Mouse (Mus musculus): ENCODE data around the gene Grin1. TPM values are rescaled to one million over a fixed set of nuclear protein-coding genes. Genes with fewer than 3 reads are reported as not detected.

Gene Grin1
- polyA plus RNA-seq (2016; fragmentation: Nextera tagmentation; extraction: Ambion mirVana) = 0.89 and 1.4 TPM in 2 replicates

- Histone ChIP-seq H3K4me1 (peaks cover 9% of the 10 kb centered on the region), H3K4me3 (peak within 1 kb of the TSS; percentile 53), H3K36me3 (replicated peaks) (no peaks in the 10 kb centered on the region), H3K27ac (replicated peaks) (no peak within 1 kb of the TSS), H3K9me3 (no peaks in the 10 kb centered on the region), H3K27me3 (replicated peaks; ENCODE audit: low read depth, poor library complexity, severe bottlenecking) (peaks cover 76% of the 10 kb centered on the region)
- peak; percentile 87 for DNase-seq (ENCODE audit: low spot score)
- WGBS = 10% methylated on average over 58 of the region's 58 CpGs
Measured at GRCm38 (mm10) chr2:25318971-25319773, at the start of gene Grin1. Grin1 (minus strand) TSS chr2:25319187.

GRCm38 (mm10) chr2:25365091-25365761 is 46.2 kb upstream of the Grin1 start, which contains the start of gene Uap1l1:
Uap1l1 (minus strand) TSS chr2:25365682.
- H3K4me3 ChIP-seq = peak within 1 kb of the TSS; percentile 74
- DNase-seq (ENCODE audit: low spot score) = peak; percentile 83

GRCm38 (mm10) chr2:25364761-25365090 is 45.7 kb upstream of the Grin1 start:
- Histone ChIP-seq H3K27ac (replicated peaks) (no peak overlapping the region), H3K4me1 (peaks cover 12% of the 10 kb centered on the region), H3K9me3 (no peaks in the 10 kb centered on the region), H3K4me3 (peak overlapping the region; percentile 74), H3K27me3 (replicated peaks; ENCODE audit: low read depth, poor library complexity, severe bottlenecking) (peaks cover 57% of the 10 kb centered on the region), H3K36me3 (replicated peaks) (no peaks in the 10 kb centered on the region)
- DNase-seq (ENCODE audit: low spot score) = peak; percentile 12
- 22% methylated on average over 9 of the region's 9 CpGs for WGBS

More at GRCm38 (mm10) chr2:25365091-25365761, 46.2 kb upstream of the Grin1 start, which contains the start of gene Uap1l1:
- Histone ChIP-seq H3K27me3 (replicated peaks; ENCODE audit: low read depth, poor library complexity, severe bottlenecking) (peaks cover 61% of the 10 kb centered on the region), H3K4me1 (peaks cover 12% of the 10 kb centered on the region), H3K9me3 (no peaks in the 10 kb centered on the region), H3K36me3 (replicated peaks) (no peaks in the 10 kb centered on the region), H3K27ac (replicated peaks) (peak within 1 kb of the TSS; percentile 65)
- WGBS = under 1% methylated on average over 54 of the region's 54 CpGs

GRCm38 (mm10) chr2:25364313-25364712 is 45.3 kb upstream of the Grin1 start:
- no peak for DNase-seq (ENCODE audit: low spot score)
- H3K4me3 ChIP-seq = peak overlapping the region; percentile 74; the same call in 1 of the 2 replicates

GRCm38 (mm10) chr2:25363478-25364178 is 44.6 kb upstream of the Grin1 start:
- no peak for DNase-seq (ENCODE audit: low spot score)
- H3K27ac ChIP-seq (replicated peaks) = no peak overlapping the region
- H3K4me3 ChIP-seq = no peak overlapping the region
- H3K27me3 ChIP-seq (replicated peaks; ENCODE audit: low read depth, poor library complexity, severe bottlenecking) = peaks cover 50% of the 10 kb centered on the region
- H3K9me3 ChIP-seq = no peaks in the 10 kb centered on the region
- H3K36me3 ChIP-seq (replicated peaks) = no peaks in the 10 kb centered on the region
- peaks cover 12% of the 10 kb centered on the region for H3K4me1 ChIP-seq
- WGBS = 66% methylated on average over 13 of the region's 13 CpGs

More at GRCm38 (mm10) chr2:25364313-25364712, 45.3 kb upstream of the Grin1 start:
- Histone ChIP-seq H3K27ac (replicated peaks) (no peak overlapping the region), H3K27me3 (replicated peaks; ENCODE audit: low read depth, poor library complexity, severe bottlenecking) (peaks cover 54% of the 10 kb centered on the region), H3K4me1 (peaks cover 12% of the 10 kb centered on the region), H3K9me3 (no peaks in the 10 kb centered on the region), H3K36me3 (replicated peaks) (no peaks in the 10 kb centered on the region)
- WGBS = 87% methylated on average over 4 of the region's 4 CpGs

- peaks cover 30% of the 10 kb centered on the region for H3K27me3 ChIP-seq (replicated peaks; ENCODE audit: low read depth, poor library complexity, severe bottlenecking)
- no peak for DNase-seq (ENCODE audit: low spot score)
- no peaks in the 10 kb centered on the region for H3K36me3 ChIP-seq (replicated peaks)
- peaks cover 24% of the 10 kb centered on the region for H3K4me1 ChIP-seq
- WGBS = 79% methylated on average over 4 of the region's 4 CpGs
- no peaks in the 10 kb centered on the region for H3K9me3 ChIP-seq
- H3K27ac ChIP-seq (replicated peaks) = no peak overlapping the region
- no peak overlapping the region for H3K4me3 ChIP-seq
Measured at GRCm38 (mm10) chr2:25359848-25360247, 40.9 kb upstream of the Grin1 start.

- Histone ChIP-seq H3K4me3 (peak within 1 kb of the TSS; percentile 70), H3K36me3 (replicated peaks) (peaks cover 29% of the 10 kb centered on the region), H3K27ac (replicated peaks) (peak within 1 kb of the TSS; percentile 81), H3K9me3 (no peaks in the 10 kb centered on the region), H3K4me1 (peaks cover 23% of the 10 kb centered on the region), H3K27me3 (replicated peaks; ENCODE audit: low read depth, poor library complexity, severe bottlenecking) (no peaks in the 10 kb centered on the region)
- DNase-seq (ENCODE audit: low spot score) = peak; percentile 91
- 7% methylated on average over 13 of the region's 13 CpGs for WGBS
Measured at GRCm38 (mm10) chr2:25356208-25357079, 37.5 kb upstream of the Grin1 start, which contains the start of gene Dpp7. Dpp7 (minus strand) TSS chr2:25356359.

GRCm38 (mm10) chr2:25355419-25356066 is 36.6 kb upstream of the Grin1 start:
- H3K4me3 ChIP-seq = peak overlapping the region; percentile 70
- peak overlapping the region; percentile 55; the same call in 1 of the 2 replicates for H3K27ac ChIP-seq (replicated peaks)
- peaks cover 23% of the 10 kb centered on the region for H3K4me1 ChIP-seq
- no peaks in the 10 kb centered on the region for H3K27me3 ChIP-seq (replicated peaks; ENCODE audit: low read depth, poor library complexity, severe bottlenecking)
- peaks cover 38% of the 10 kb centered on the region for H3K36me3 ChIP-seq (replicated peaks)
- H3K9me3 ChIP-seq = no peaks in the 10 kb centered on the region
- 41% methylated on average over 18 of the region's 18 CpGs for WGBS
- DNase-seq (ENCODE audit: low spot score) = peak; percentile 11

GRCm38 (mm10) chr2:25354211-25354610 is 35.2 kb upstream of the Grin1 start:
- no peaks in the 10 kb centered on the region for H3K9me3 ChIP-seq
- WGBS = 91% methylated on average over 6 of the region's 6 CpGs
- no peaks in the 10 kb centered on the region for H3K27me3 ChIP-seq (replicated peaks; ENCODE audit: low read depth, poor library complexity, severe bottlenecking)
- H3K27ac ChIP-seq (replicated peaks) = no peak overlapping the region
- peaks cover 51% of the 10 kb centered on the region for H3K36me3 ChIP-seq (replicated peaks)
- no peak for DNase-seq (ENCODE audit: low spot score)
- no peak overlapping the region for H3K4me3 ChIP-seq
- peaks cover 23% of the 10 kb centered on the region for H3K4me1 ChIP-seq

- no peaks in the 10 kb centered on the region for H3K27me3 ChIP-seq (replicated peaks; ENCODE audit: low read depth, poor library complexity, severe bottlenecking)
- 94% methylated on average over 3 of the region's 3 CpGs for WGBS
- peaks cover 85% of the 10 kb centered on the region for H3K36me3 ChIP-seq (replicated peaks)
- no peak for DNase-seq (ENCODE audit: low spot score)
- H3K4me3 ChIP-seq = no peak overlapping the region
- no peak overlapping the region for H3K27ac ChIP-seq (replicated peaks)
- H3K4me1 ChIP-seq = peaks cover 10% of the 10 kb centered on the region
- no peaks in the 10 kb centered on the region for H3K9me3 ChIP-seq
Measured at GRCm38 (mm10) chr2:25350701-25351100, 31.7 kb upstream of the Grin1 start.

- 94% methylated on average over 4 of the region's 4 CpGs for WGBS
- H3K27ac ChIP-seq (replicated peaks) = no peak overlapping the region
- no peaks in the 10 kb centered on the region for H3K27me3 ChIP-seq (replicated peaks; ENCODE audit: low read depth, poor library complexity, severe bottlenecking)
- H3K4me3 ChIP-seq = no peak overlapping the region
- peaks cover 97% of the 10 kb centered on the region for H3K36me3 ChIP-seq (replicated peaks)
- DNase-seq (ENCODE audit: low spot score) = no peak
- no peaks in the 10 kb centered on the region for H3K4me1 ChIP-seq
- no peaks in the 10 kb centered on the region for H3K9me3 ChIP-seq
Measured at GRCm38 (mm10) chr2:25349499-25349898, 30.5 kb upstream of the Grin1 start.
